Mouse (Mus musculus): ENCODE measurements around the gene Ist1. TPM values are rescaled to one million over a fixed set of nuclear protein-coding genes. Genes with fewer than 3 reads are reported as not detected.
A peak's percentile ranks its signal among the peaks of the same experiment; 100 is the strongest.

The Ist1 gene
- total RNA-seq (2014; rRNA removed) (31.8 and 31.9 TPM in 2 replicates), polyA plus RNA-seq (2012; rRNA removed) (24.6 and 26.1 TPM in 2 replicates)

- peak within 1 kb of the TSS; percentile 85 for H3K9ac ChIP-seq (ENCODE audit: low read depth, low read length)
- H3K27me3 ChIP-seq (ENCODE audit: control insufficient read depth, insufficient read depth, low read length) = no peaks in the 10 kb centered on the region
- TF ChIP-seq POLR2A (IDR thresholded peaks at IDR 0.05; ENCODE audit: extremely low read depth, insufficient read depth, low read length) (peak; percentile 82), CTCF (IDR thresholded peaks at IDR 0.05; ENCODE audit: low read depth, low read length) (no peak)
- no peaks in the 10 kb centered on the region for H3K36me3 ChIP-seq (ENCODE audit: control insufficient read depth, insufficient read depth, low read length)
- DNase-seq (ENCODE audit: extremely low read depth, low read depth, low spot score) = peak; percentile 93
- H3K79me2 ChIP-seq (ENCODE audit: control insufficient read depth, insufficient read depth, low read length) = peaks cover 22% of the 10 kb centered on the region
- H3K4me3 ChIP-seq (ENCODE audit: insufficient read depth, low read depth, low read length) = peak within 1 kb of the TSS; percentile 82
- WGBS = under 1% methylated on average over 57 of the region's 57 CpGs
- H3K27ac ChIP-seq (replicated peaks; ENCODE audit: insufficient read depth, low read depth, low read length) = peak within 1 kb of the TSS; percentile 76
- H3K4me1 ChIP-seq (ENCODE audit: control insufficient read depth, insufficient read depth, low read length) = peaks cover 13% of the 10 kb centered on the region
Measured at GRCm38 (mm10) chr8:109693146-109693900, at the start of gene Ist1. Ist1 (minus strand) TSS chr8:109693260.

GRCm38 (mm10) chr8:109738049-109738380 is 45.0 kb upstream of the Ist1 start:
- H3K4me1 ChIP-seq (ENCODE audit: control insufficient read depth, insufficient read depth, low read length) = peaks cover 9% of the 10 kb centered on the region; the same call in 1 of the 2 replicates
- peaks cover 6% of the 10 kb centered on the region; the same call in 1 of the 2 replicates for H3K36me3 ChIP-seq (ENCODE audit: control insufficient read depth, insufficient read depth, low read length)
- H3K4me3 ChIP-seq (ENCODE audit: insufficient read depth, low read depth, low read length) = peak overlapping the region; percentile 98
- no peaks in the 10 kb centered on the region for H3K27me3 ChIP-seq (ENCODE audit: control insufficient read depth, insufficient read depth, low read length)
- WGBS = 88% methylated on average over 1 of the region's 1 CpGs
- peaks cover 4% of the 10 kb centered on the region; the same call in 1 of the 2 replicates for H3K79me2 ChIP-seq (ENCODE audit: control insufficient read depth, insufficient read depth, low read length)
- no peak for TF ChIP-seq POLR2A (IDR thresholded peaks at IDR 0.05; ENCODE audit: extremely low read depth, insufficient read depth, low read length)
- TF ChIP-seq CTCF (IDR thresholded peaks at IDR 0.05; ENCODE audit: low read depth, low read length) = no peak
- no peak overlapping the region for H3K9ac ChIP-seq (ENCODE audit: low read depth, low read length)
- peak overlapping the region; percentile 15; the same call in 1 of the 2 replicates for H3K27ac ChIP-seq (replicated peaks; ENCODE audit: insufficient read depth, low read depth, low read length)
- no peak for DNase-seq (ENCODE audit: extremely low read depth, low read depth, low spot score)

- Histone ChIP-seq H3K27ac (replicated peaks; ENCODE audit: insufficient read depth, low read depth, low read length) (peak within 1 kb of the TSS; percentile 66), H3K4me3 (ENCODE audit: insufficient read depth, low read depth, low read length) (peak within 1 kb of the TSS; percentile 98), H3K79me2 (ENCODE audit: control insufficient read depth, insufficient read depth, low read length) (peaks cover 4% of the 10 kb centered on the region; the same call in 1 of the 2 replicates), H3K4me1 (ENCODE audit: control insufficient read depth, insufficient read depth, low read length) (peaks cover 9% of the 10 kb centered on the region; the same call in 1 of the 2 replicates), H3K36me3 (ENCODE audit: control insufficient read depth, insufficient read depth, low read length) (peaks cover 6% of the 10 kb centered on the region; the same call in 1 of the 2 replicates), H3K9ac (ENCODE audit: low read depth, low read length) (peak within 1 kb of the TSS; percentile 82), H3K27me3 (ENCODE audit: control insufficient read depth, insufficient read depth, low read length) (no peaks in the 10 kb centered on the region)
- peak; percentile 46 for DNase-seq (ENCODE audit: extremely low read depth, low read depth, low spot score)
- peak; percentile 67 for TF ChIP-seq CTCF (IDR thresholded peaks at IDR 0.05; ENCODE audit: low read depth, low read length)
- TF ChIP-seq POLR2A (IDR thresholded peaks at IDR 0.05; ENCODE audit: extremely low read depth, insufficient read depth, low read length) = 0 out of 2 replicates have a peak, but pooled peaks have one; percentile 13
- WGBS = under 1% methylated on average over 59 of the region's 59 CpGs
Measured at GRCm38 (mm10) chr8:109737237-109738048, 44.4 kb upstream of the Ist1 start, which contains the start of gene Atxn1l. Atxn1l (minus strand) TSS chr8:109737739.

DNA sequence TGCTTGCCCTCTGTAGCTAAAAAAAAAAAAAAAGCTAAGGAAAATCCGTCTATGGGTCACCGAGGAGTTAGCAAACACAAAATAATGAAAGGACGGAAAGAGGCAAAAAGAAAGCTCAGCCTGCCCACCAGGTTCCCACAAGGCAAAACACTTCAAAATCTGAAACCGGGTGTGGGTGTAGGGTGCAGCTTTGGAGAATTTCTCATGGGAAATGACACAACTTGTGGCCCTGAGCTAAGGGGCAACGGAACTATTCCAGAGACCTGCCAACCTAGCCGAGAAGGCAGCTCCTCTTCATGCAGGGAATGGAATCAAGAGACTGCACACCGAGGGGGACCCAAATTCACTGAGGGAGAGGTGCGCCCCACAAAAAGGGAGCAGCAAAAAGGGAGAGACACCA is 43.8 kb upstream of the Ist1 start:
- H3K4me1 ChIP-seq (ENCODE audit: control insufficient read depth, insufficient read depth, low read length) = peaks cover 9% of the 10 kb centered on the region; the same call in 1 of the 2 replicates
- peak overlapping the region; percentile 82 for H3K9ac ChIP-seq (ENCODE audit: low read depth, low read length)
- peak overlapping the region; percentile 98 for H3K4me3 ChIP-seq (ENCODE audit: insufficient read depth, low read depth, low read length)
- H3K27me3 ChIP-seq (ENCODE audit: control insufficient read depth, insufficient read depth, low read length) = no peaks in the 10 kb centered on the region
- DNase-seq (ENCODE audit: extremely low read depth, low read depth, low spot score) = peak; percentile 19
- under 1% methylated on average over 8 of the region's 8 CpGs for WGBS
- H3K79me2 ChIP-seq (ENCODE audit: control insufficient read depth, insufficient read depth, low read length) = peaks cover 4% of the 10 kb centered on the region; the same call in 1 of the 2 replicates
- peaks cover 8% of the 10 kb centered on the region; the same call in 1 of the 2 replicates for H3K36me3 ChIP-seq (ENCODE audit: control insufficient read depth, insufficient read depth, low read length)
- TF ChIP-seq CTCF (IDR thresholded peaks at IDR 0.05; ENCODE audit: low read depth, low read length) = no peak
- TF ChIP-seq POLR2A (IDR thresholded peaks at IDR 0.05; ENCODE audit: extremely low read depth, insufficient read depth, low read length) = no peak
- peak overlapping the region; percentile 66 for H3K27ac ChIP-seq (replicated peaks; ENCODE audit: insufficient read depth, low read depth, low read length)

DNA sequence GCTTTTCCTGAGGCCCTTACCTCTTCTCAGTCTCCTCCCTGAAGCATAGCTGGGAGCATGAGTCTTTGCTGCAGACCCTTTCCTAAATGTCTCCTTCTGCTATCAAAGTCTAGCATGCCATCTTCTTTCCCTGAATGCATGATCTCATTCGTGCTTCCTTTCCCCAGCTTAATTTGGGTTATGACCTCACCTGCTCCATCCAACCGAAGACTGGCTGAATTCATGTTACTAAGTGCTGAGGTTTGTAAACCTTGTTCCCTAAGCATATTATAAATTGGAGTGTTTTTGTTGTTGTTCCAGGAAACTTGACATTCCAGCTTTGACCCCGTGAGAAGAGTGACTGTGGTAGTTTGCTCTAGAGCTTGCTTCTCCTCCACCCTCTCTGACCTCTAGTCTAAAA is 41.0 kb upstream of the Ist1 start:
- Histone ChIP-seq H3K4me1 (ENCODE audit: control insufficient read depth, insufficient read depth, low read length) (peaks cover 9% of the 10 kb centered on the region; the same call in 1 of the 2 replicates), H3K4me3 (ENCODE audit: insufficient read depth, low read depth, low read length) (no peak overlapping the region), H3K9ac (ENCODE audit: low read depth, low read length) (no peak overlapping the region), H3K36me3 (ENCODE audit: control insufficient read depth, insufficient read depth, low read length) (peaks cover 8% of the 10 kb centered on the region; the same call in 1 of the 2 replicates), H3K27me3 (ENCODE audit: control insufficient read depth, insufficient read depth, low read length) (no peaks in the 10 kb centered on the region), H3K27ac (replicated peaks; ENCODE audit: insufficient read depth, low read depth, low read length) (no peak overlapping the region), H3K79me2 (ENCODE audit: control insufficient read depth, insufficient read depth, low read length) (peaks cover 4% of the 10 kb centered on the region; the same call in 1 of the 2 replicates)
- WGBS = 87% methylated on average over 3 of the region's 3 CpGs
- TF ChIP-seq CTCF (IDR thresholded peaks at IDR 0.05; ENCODE audit: low read depth, low read length) = no peak
- no peak for TF ChIP-seq POLR2A (IDR thresholded peaks at IDR 0.05; ENCODE audit: extremely low read depth, insufficient read depth, low read length)
- DNase-seq (ENCODE audit: extremely low read depth, low read depth, low spot score) = no peak

Data from liver, adult 2 months (tissue).